Mouse (Mus musculus): ENCODE data around the gene Jkamp.

GRCm38 (mm10) chr12:72038866-72039265, 46.5 kb upstream of the Jkamp start:
- TF ChIP-seq POLR2A (IDR thresholded peaks at IDR 0.05; ENCODE audit: insufficient read depth, low read depth, low read length) (no peak), CTCF (IDR thresholded peaks at IDR 0.05; ENCODE audit: insufficient read depth, low read depth, low read length) (no peak)

All from olfactory bulb, adult 2 months (tissue).